In the genomic region with DNA sequence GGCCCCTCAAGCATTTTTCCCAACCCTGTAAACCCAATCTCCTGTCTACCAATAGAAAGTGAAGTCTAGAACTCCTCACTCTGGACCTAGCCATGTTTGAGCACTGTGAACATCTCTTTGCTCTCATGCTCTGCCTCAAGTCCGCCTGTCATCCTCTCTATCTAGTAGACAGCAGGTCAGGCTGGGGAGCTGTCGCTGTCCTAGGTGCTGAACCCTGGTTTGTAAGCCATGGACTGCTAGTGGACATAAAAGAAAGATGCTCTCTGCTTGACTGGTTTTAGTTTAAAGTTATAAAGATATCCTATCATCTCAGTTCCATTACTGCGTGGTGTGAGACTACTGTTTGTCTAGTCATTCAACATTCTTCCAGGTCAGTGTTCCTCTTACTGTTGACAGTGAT, we compare ENCODE assay signal across 9 mouse cellular contexts.
DNase-seq lines count a peak whose midpoint lies in the region; ATAC-seq and TF ChIP-seq lines count a peak whose summit lies in the region.
"Had no signal": no experiment of that assay in that cellular context is flagged by ENCODE, and none has a peak within 500 bp of the region (broad histone marks: within the 10 kb centered on the region; RNA-seq: fewer than 3 reads in every experiment).

No protein-coding gene starts in this region.

- H3K4me3 ChIP-seq in heart, embryonic 10.5 days = no peak overlapping the region
- no peak overlapping the region for H3K4me3 ChIP-seq in ES-E14 (ENCODE audit: insufficient read depth in 1 of 2, low read depth in 1 of 2, low read length in 2 of 2, poor library complexity in 1 of 2, severe bottlenecking in 1 of 2)
- H3K4me3 ChIP-seq in liver, postnatal 0 days (ENCODE audit: low read depth, low read length) = no peak overlapping the region
- no peak overlapping the region for H3K4me3 ChIP-seq in left cerebral cortex, adult 2 months
- no peak overlapping the region for H3K4me3 ChIP-seq in forebrain, embryonic 16.5 days (replicated peaks; ENCODE audit: low read length)
- H3K4me3 ChIP-seq: heart, embryonic 13.5 days had no signal

- no peak overlapping the region for H3K27ac ChIP-seq in heart, embryonic 10.5 days
- no peak overlapping the region for H3K27ac ChIP-seq in ES-E14 (ENCODE audit: insufficient read depth, low read depth, low read length, poor library complexity, severe bottlenecking)
- no peak overlapping the region for H3K27ac ChIP-seq in liver, postnatal 0 days (ENCODE audit: low read depth)
- no peak overlapping the region for H3K27ac ChIP-seq in left cerebral cortex, adult 2 months
- H3K27ac ChIP-seq in forebrain, embryonic 16.5 days (ENCODE audit: low read length) = no peak overlapping the region
- H3K27ac ChIP-seq: heart, embryonic 13.5 days had no signal

- DNase-seq in heart, embryonic 10.5 days (ENCODE audit: low spot score) = peak; percentile 80
- no peak for DNase-seq in heart, adult 9 months (ENCODE audit: low spot score in 2 of 2)
- DNase-seq in ES-E14 (ENCODE audit: low read depth, low spot score) = peak; percentile 55
- peak; percentile 74 for DNase-seq in embryo, embryonic 11 days
- DNase-seq in liver, postnatal 0 days = peak; percentile 43
- DNase-seq in left cerebral cortex, adult 2 months (ENCODE audit: extremely low spot score in 1 of 2, low spot score in 2 of 2) = no peak
- DNase-seq in left cerebral cortex, adult 18-20 months (ENCODE audit: low spot score in 2 of 2) = no peak

- H3K9me3 ChIP-seq in heart, embryonic 10.5 days = no peaks in the 10 kb centered on the region
- no peaks in the 10 kb centered on the region for H3K9me3 ChIP-seq in ES-E14 (ENCODE audit: control insufficient read depth, insufficient read depth, low read depth, low read length)
- H3K9me3 ChIP-seq in liver, postnatal 0 days (ENCODE audit: low read length) = no peaks in the 10 kb centered on the region
- H3K9me3 ChIP-seq in forebrain, embryonic 16.5 days (ENCODE audit: control insufficient read depth, low read length) = no peaks in the 10 kb centered on the region
- H3K9me3 ChIP-seq: heart, embryonic 13.5 days had no signal

- intact Hi-C loops in left cerebral cortex, adult 2 months (cut with DNase I) = loop anchor here (5.0 kb wide), 1 partner anchor 137 kb away; no protein-coding TSS in a partner anchor

- no peak for ATAC-seq in liver, postnatal 0 days
- no peak for ATAC-seq in forebrain, embryonic 16.5 days

- in situ Hi-C loops in ES-E14 (cut with MboI; ENCODE audit: low sequenced_read_pairs in 2 of 2, unreplicated experiment in 2 of 2) = no loop called here

- no peak for TF ChIP-seq CTCF in liver, postnatal 0 days (IDR thresholded peaks at IDR 0.05; ENCODE audit: low read depth)
- TF ChIP-seq CTCF in left cerebral cortex, adult 2 months (IDR thresholded peaks at IDR 0.05) = no peak

- TF ChIP-seq EP300 in liver, postnatal 0 days (IDR thresholded peaks at IDR 0.05; ENCODE audit: low read depth) = no peak

- H3K4me2 ChIP-seq in liver, postnatal 0 days (ENCODE audit: low read depth, low read length) = no peak overlapping the region
- H3K4me2 ChIP-seq in forebrain, embryonic 16.5 days (ENCODE audit: low read length) = no peak overlapping the region
- H3K4me2 ChIP-seq: heart, embryonic 13.5 days had no signal

- H3K36me3 ChIP-seq in heart, embryonic 10.5 days = no peaks in the 10 kb centered on the region
- no peaks in the 10 kb centered on the region for H3K36me3 ChIP-seq in ES-E14 (ENCODE audit: control insufficient read depth, insufficient read depth, low read length, poor library complexity, severe bottlenecking)
- H3K36me3 ChIP-seq in liver, postnatal 0 days (replicated peaks; ENCODE audit: insufficient read depth, low read length) = no peaks in the 10 kb centered on the region
- no peaks in the 10 kb centered on the region for H3K36me3 ChIP-seq in forebrain, embryonic 16.5 days (ENCODE audit: control insufficient read depth, insufficient read depth)
- H3K36me3 ChIP-seq: heart, embryonic 13.5 days had no signal

- H3K9ac ChIP-seq in ES-E14 (ENCODE audit: insufficient read depth, low read depth, low read length, poor library complexity, severe bottlenecking) = no peak overlapping the region
- no peak overlapping the region for H3K9ac ChIP-seq in liver, postnatal 0 days (replicated peaks)
- H3K9ac ChIP-seq in forebrain, embryonic 16.5 days (replicated peaks; ENCODE audit: low read depth, low read length) = no peak overlapping the region
- H3K9ac ChIP-seq: heart, embryonic 13.5 days had no signal

- no peaks in the 10 kb centered on the region for H3K27me3 ChIP-seq in heart, embryonic 10.5 days (ENCODE audit: insufficient read depth, poor library complexity, severe bottlenecking)
- H3K27me3 ChIP-seq in liver, postnatal 0 days (ENCODE audit: insufficient read depth, low read length) = no peaks in the 10 kb centered on the region
- no peaks in the 10 kb centered on the region for H3K27me3 ChIP-seq in forebrain, embryonic 16.5 days (replicated peaks; ENCODE audit: control insufficient read depth, insufficient read depth, low read length)
- H3K27me3 ChIP-seq: heart, embryonic 13.5 days had no signal

- 8% methylated on average over 3 of the region's 3 CpGs for WGBS in heart, embryonic 10.5 days
- WGBS in liver, postnatal 0 days (ENCODE audit: insufficient replicate concordance) = 14% methylated on average over 3 of the region's 3 CpGs
- WGBS in forebrain, embryonic 16.5 days = 23% methylated on average over 3 of the region's 3 CpGs

- no peaks in the 10 kb centered on the region for H3K4me1 ChIP-seq in heart, embryonic 10.5 days
- no peaks in the 10 kb centered on the region for H3K4me1 ChIP-seq in ES-E14 (ENCODE audit: control insufficient read depth in 2 of 2, insufficient read depth in 2 of 2, low read length in 2 of 2, poor library complexity in 1 of 2)
- H3K4me1 ChIP-seq in liver, postnatal 0 days (ENCODE audit: insufficient read depth) = no peaks in the 10 kb centered on the region
- H3K4me1 ChIP-seq in forebrain, embryonic 16.5 days (replicated peaks; ENCODE audit: control insufficient read depth, insufficient read depth, low read length) = no peaks in the 10 kb centered on the region
- H3K4me1 ChIP-seq: heart, embryonic 13.5 days had no signal

TF ChIP-seq in ES-E14, 5 proteins besides CTCF, POLR2A, EP300 and RAD21:
- TF ChIP-seq ZC3H11A (IDR thresholded peaks at IDR 0.05; ENCODE audit: borderline replicate concordance, low read depth, low read length) = no peak
- no peak for TF ChIP-seq HCFC1 (IDR thresholded peaks at IDR 0.05; ENCODE audit: borderline replicate concordance, insufficient read depth, low read length)
- TF ChIP-seq ZNF384 (IDR thresholded peaks at IDR 0.05; ENCODE audit: low read depth, low read length) = no peak
- no peak for TF ChIP-seq MAFK (IDR thresholded peaks at IDR 0.05; ENCODE audit: insufficient read depth, low read depth, low read length)
- TF ChIP-seq CHD2 (IDR thresholded peaks at IDR 0.05; ENCODE audit: low read depth, low read length) = no peak
TF ChIP-seq in ES-E14: peak in this region for 0.

Comparison
In these comparisons a context has a peak if more than half of its experiments do, and no peak if none do; other contexts are left out.
1. DNase-seq: peak in heart, embryonic 10.5 days (single experiment), ES-E14 (single experiment), embryo, embryonic 11 days (single experiment) and liver, postnatal 0 days (single experiment); none in heart, adult 9 months (0 of 2), left cerebral cortex, adult 2 months (0 of 2) and left cerebral cortex, adult 18-20 months (0 of 2).